Comparison of ENCODE assay signal across 26 mouse cellular contexts in the genomic region with DNA sequence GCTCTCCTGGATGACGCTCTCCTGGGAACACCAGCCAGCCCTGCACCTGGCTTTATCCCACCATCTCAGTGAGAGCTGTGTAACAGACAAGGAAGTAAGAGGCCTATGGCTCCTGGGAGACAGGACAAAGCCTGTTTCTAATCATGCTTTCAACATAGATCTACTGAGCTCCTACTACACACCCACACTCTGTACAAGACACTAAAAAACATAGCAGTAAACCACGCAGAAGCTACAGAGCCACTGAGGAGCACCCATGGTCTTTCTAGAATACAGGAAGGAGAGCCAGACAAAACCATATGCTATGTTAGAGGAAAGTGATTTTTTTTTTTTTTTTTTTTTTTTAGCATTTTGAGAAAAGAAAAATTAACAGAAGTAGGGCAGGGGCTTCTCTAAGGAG. TPM values are rescaled to one million over a fixed set of nuclear protein-coding genes. Genes with fewer than 3 reads are reported as not detected.
"Had no signal": no experiment of that assay in that cellular context is flagged by ENCODE, and none has a peak within 500 bp of the region (broad histone marks: within the 10 kb centered on the region; RNA-seq: fewer than 3 reads in every experiment).

No protein-coding gene starts in this region.

- H3K27ac ChIP-seq: liver, embryonic 13.5 days; liver, embryonic 15.5 days; lung, embryonic 15.5 days; macrophage; midbrain, embryonic 13.5 days; midbrain, embryonic 15.5 days; neural tube, embryonic 13.5 days; neural tube, embryonic 15.5 days had no signal

- H3K27me3 ChIP-seq: liver, embryonic 13.5 days; liver, embryonic 15.5 days; lung, embryonic 15.5 days; megakaryocyte, embryonic 14.5 days; midbrain, embryonic 13.5 days; midbrain, embryonic 15.5 days; neural tube, embryonic 13.5 days; neural tube, embryonic 15.5 days had no signal

- H3K4me3 ChIP-seq: liver, embryonic 13.5 days; liver, embryonic 15.5 days; lung, embryonic 15.5 days; megakaryocyte, embryonic 14.5 days; midbrain, embryonic 13.5 days; midbrain, embryonic 15.5 days; neural tube, embryonic 13.5 days; neural tube, embryonic 15.5 days had no signal

- H3K9me3 ChIP-seq: liver, embryonic 13.5 days; liver, embryonic 15.5 days; lung, embryonic 15.5 days; megakaryocyte, embryonic 14.5 days; midbrain, embryonic 13.5 days; midbrain, embryonic 15.5 days; neural tube, embryonic 13.5 days; neural tube, embryonic 15.5 days had no signal

- DNase-seq: liver, embryonic 13.5 days; liver, postnatal 0 days; lung, adult 2 months; lung, postnatal 14 days; lung, postnatal 36 days; right cerebral cortex, adult 18-20 months; right cerebral cortex, postnatal 25 days; right cerebral cortex, postnatal 4 days; thymus, postnatal 14 days; thymus, postnatal 36 days had no signal

RNA-seq across cellular contexts. Expression of a gene that starts 21.2 kb away (rescaled TPM):
- total RNA-seq: megakaryocyte progenitor cell, adult 5-6 weeks; monocyte, adult 5-6 weeks had no signal
- polyA plus RNA-seq: liver, embryonic 13.5 days; liver, embryonic 15.5 days; liver, postnatal 0 days; lung, embryonic 15.5 days; lung, postnatal 0 days; macrophage; midbrain, embryonic 11.5 days; midbrain, postnatal 0 days; neural tube, embryonic 11.5 days; neural tube, embryonic 13.5 days; neural tube, embryonic 15.5 days; stomach, embryonic 14.5 days; stomach, embryonic 16.5 days had no signal

RNA-seq across cellular contexts. Expression of a gene that starts 25.5 kb away (rescaled TPM):
- total RNA-seq: megakaryocyte progenitor cell, adult 5-6 weeks; midbrain, postnatal 0 days; monocyte, adult 5-6 weeks had no signal
- polyA plus RNA-seq: lung, adult 2 months; macrophage; midbrain, embryonic 11.5 days; neural tube, embryonic 11.5 days; stomach, embryonic 14.5 days had no signal
